Mouse (Mus musculus) embryonic fibroblast, embryonic 13.5 days (primary cell): ENCODE measurements around the gene Samd13.

Experiments
- CTCF ChIP-seq: IDR thresholded peaks from 2 replicates; pipeline ENCODE4 v1.5.1; 2011; ENCODE audit warnings: mild to moderate bottlenecking, control low read depth, low read length, moderate library complexity, borderline replicate concordance; ENCODE audit not compliant: insufficient read depth
- POLR2A ChIP-seq: IDR thresholded peaks from 2 replicates; pipeline ENCODE4 v1.6.1; 2011; ENCODE audit warnings: low read depth, mild to moderate bottlenecking, control low read depth, low read length, moderate library complexity

- TF ChIP-seq CTCF (no peak), POLR2A (no peak)
These were observed 59.6 kb downstream of the Samd13 start for GRCm38 (mm10) chr3:146625766-146626165.
